Mouse (Mus musculus) Patski (cell line): ENCODE measurements around the gene 1700001P01Rik. TPM values are rescaled to one million over a fixed set of nuclear protein-coding genes. Genes with fewer than 3 reads are reported as not detected.

ENCODE experiments used
- ATAC-seq: fragments of 100-300 bp; one replicate; pipeline ENCODE4 v1.8.0; 2021
- CTCF ChIA-PET: fragments of 350-600 bp; sonication (Branson Sonifier 250); formaldehyde crosslinking; loops from one replicate; lab custom pipeline; 2022; ENCODE audit warnings: inconsistent platforms; lab: Charles Lee
- POLR2A ChIA-PET: fragments of 350-600 bp; sonication (Branson Sonifier 250); formaldehyde crosslinking; loops from one replicate; lab custom pipeline; 2022; ENCODE audit warnings: antibody characterized with exemption, inconsistent platforms; lab: Charles Lee
- DNase-seq: peaks from one replicate; pipeline ENCODE4 v3.0.0-alpha.2; 2011; ENCODE audit warnings: low read depth, low spot score
- H3K27me3 ChIP-seq: fragments of 371-371 bp; one replicate; pipeline ENCODE4 v1.5.1; 2021
- CTCF ChIP-seq: fragments of 100-300 bp; IDR thresholded peaks from one replicate; pipeline ENCODE4 v1.5.1; 2021
- in situ Hi-C: fragments of 300-500 bp; cut with MboI; formaldehyde crosslinking; loops from 3 replicates; pipeline ENCODE4 v1.11.1; 2018; ENCODE audit warnings: low pct_unique_long_range_greater_than_20kb, mixed read lengths
- polyA plus RNA-seq: library from polyadenylated mRNA; unstranded; gene quantifications from one replicate; pipeline ENCODE4 v1.2.3, GENCODE M21; 2021

The 1700001P01Rik gene
- polyA plus RNA-seq, 1 experiment from 2014 or later: 0.10 TPM

DNA sequence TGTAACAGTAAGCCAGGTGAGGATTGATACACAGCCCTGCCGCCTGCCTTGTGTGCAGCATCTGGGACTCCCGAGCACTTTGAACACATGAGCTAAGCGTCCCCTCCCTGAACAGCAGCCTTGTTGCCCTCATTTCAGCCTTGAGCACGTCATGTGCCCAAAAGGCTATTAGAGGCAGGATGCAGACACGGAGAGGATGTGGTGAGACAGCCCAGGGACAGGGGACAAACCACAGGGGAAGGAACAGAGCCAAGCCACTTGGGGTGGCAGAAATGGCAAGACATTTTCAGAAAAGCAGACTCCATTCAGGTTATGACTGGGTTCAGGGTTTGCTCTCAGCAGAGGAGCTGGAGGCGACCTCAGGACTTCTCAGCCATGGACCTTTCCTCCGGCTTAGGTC is 47.4 kb downstream of the 1700001P01Rik start:
- no peak for ATAC-seq
- H3K27me3 ChIP-seq: no peaks in the 10 kb centered on the region
- in situ Hi-C loops: no loop called here
- DNase-seq: no peak
- ChIA-PET CTCF (no interaction called here), POLR2A (interaction anchor here (1.8 kb wide), 1 partner anchor 25 kb away, joined by 4 read pairs; the partner anchor contains the start of gene Psmb3)
- no peak for TF ChIP-seq CTCF

DNA sequence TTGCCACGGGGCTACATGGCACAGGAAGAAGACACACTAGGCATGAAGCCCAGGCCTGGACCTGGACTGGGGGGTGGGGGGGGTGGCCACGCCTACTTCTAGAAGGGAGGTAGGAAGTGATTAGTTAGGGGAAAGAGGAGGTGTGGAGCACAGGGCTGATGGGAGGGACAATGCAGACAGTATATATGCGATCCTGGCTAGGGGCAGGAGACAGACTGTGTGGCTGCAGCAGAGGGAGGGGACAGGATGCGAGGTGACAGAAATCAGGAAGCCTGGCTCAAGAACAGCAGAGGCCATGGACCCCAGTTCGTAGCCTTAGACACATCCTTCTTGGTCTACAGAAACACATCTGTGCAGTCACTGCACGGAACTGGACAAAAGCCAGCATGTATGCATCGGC is 52.0 kb downstream of the 1700001P01Rik start:
- CTCF ChIA-PET: no interaction called here
- no peaks in the 10 kb centered on the region for H3K27me3 ChIP-seq
- TF ChIP-seq CTCF: no peak
- POLR2A ChIA-PET: no interaction called here
- DNase-seq (no peak), ATAC-seq (no peak)
- in situ Hi-C loops: no loop called here

Other genes with a start within 250 kb of the 1700001P01Rik start
- 1.8 TPM for gene Srcin1, start 199.7 kb downstream of the 1700001P01Rik start, polyA plus RNA-seq
- gene Epop, start 146.2 kb downstream of the 1700001P01Rik start, polyA plus RNA-seq: 5.3 TPM
- gene Mllt6, start 112.5 kb downstream of the 1700001P01Rik start, polyA plus RNA-seq: 28.1 TPM
- gene Cisd3, start 90.1 kb downstream of the 1700001P01Rik start, polyA plus RNA-seq: 60.3 TPM
- 47.3 TPM for gene Pcgf2, start 75.4 kb downstream of the 1700001P01Rik start, polyA plus RNA-seq
- gene Psmb3, start 72.5 kb downstream of the 1700001P01Rik start, polyA plus RNA-seq: 246 TPM
- gene Pip4k2b, start 31.2 kb downstream of the 1700001P01Rik start, polyA plus RNA-seq: 30.9 TPM
- 20.1 TPM for gene Cwc25, start 9.4 kb downstream of the 1700001P01Rik start, polyA plus RNA-seq
- gene Rpl23, start 6.5 kb upstream of the 1700001P01Rik start, polyA plus RNA-seq: 568 TPM
- gene Lasp1, start 23.1 kb upstream of the 1700001P01Rik start, polyA plus RNA-seq: 246 TPM
- 1.5 TPM for gene B230217C12Rik, start 64.9 kb upstream of the 1700001P01Rik start, polyA plus RNA-seq
- 1.5 TPM for gene Fbxo47, start 108.2 kb upstream of the 1700001P01Rik start, polyA plus RNA-seq
- 0.41 TPM for gene Plxdc1, start 210.5 kb upstream of the 1700001P01Rik start, polyA plus RNA-seq
- 2.0 TPM for gene Arl5c, start 220.3 kb upstream of the 1700001P01Rik start, polyA plus RNA-seq
- 6.0 TPM for gene Cacnb1, start 247.1 kb upstream of the 1700001P01Rik start, polyA plus RNA-seq